Mouse (Mus musculus) liver, embryonic 14.5 days (tissue): ENCODE data around the gene Tceanc2.

Source experiments
- CTCF ChIP-seq: IDR thresholded peaks from 2 replicates; pipeline ENCODE4 v1.5.1; 2016; ENCODE audit warnings: antibody characterized with exemption, low read depth, control low read depth
- EP300 ChIP-seq: IDR thresholded peaks from 2 replicates; pipeline ENCODE4 v1.6.1; 2016; ENCODE audit warnings: antibody characterized with exemption, low read depth

DNA sequence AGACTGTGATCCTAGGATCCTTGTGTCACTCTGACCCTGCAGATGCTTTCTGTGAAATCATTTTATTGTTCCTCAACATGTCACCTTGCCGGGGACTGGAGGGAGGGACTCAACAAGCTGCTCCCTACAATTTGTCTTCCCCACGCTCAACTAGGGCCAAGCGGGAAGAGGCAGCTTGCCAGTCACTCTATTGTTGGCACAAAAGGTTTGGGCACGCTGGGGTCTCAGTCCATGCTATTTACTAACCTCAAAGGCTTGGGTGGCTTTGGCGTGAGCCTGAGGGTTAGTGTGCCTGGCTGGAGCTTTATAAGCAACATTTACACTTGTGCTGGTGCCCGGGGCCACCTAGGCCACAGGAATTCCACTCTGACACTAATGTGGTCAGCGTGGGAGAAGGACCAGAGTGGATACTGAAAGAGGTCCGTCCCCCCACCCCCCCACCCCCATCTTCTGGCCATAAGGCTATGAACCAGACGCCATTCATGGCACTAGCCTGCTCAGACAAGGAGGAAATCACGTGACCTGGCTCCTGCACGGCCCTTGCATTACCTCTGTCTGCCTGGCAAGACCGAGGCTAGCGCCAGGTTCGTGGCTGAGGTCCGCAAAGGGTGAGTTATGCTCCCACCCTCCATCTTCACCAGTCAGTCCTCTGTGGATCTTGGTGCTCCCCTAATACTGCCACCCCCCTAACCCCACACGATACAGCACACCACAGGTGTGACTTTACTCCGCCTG is 80.0 kb downstream of the Tceanc2 start:
- TF ChIP-seq CTCF (no peak), EP300 (no peak)
